Mouse (Mus musculus) lung, embryonic 14.5 days (tissue): ENCODE results near the gene Gm20388. TPM values are rescaled to one million over a fixed set of nuclear protein-coding genes. Genes with fewer than 3 reads are reported as not detected.

Experiments used
- ATAC-seq: fragments of 200-750 bp; cut with Nextera tagmentation; 2 replicates; pipeline ENCODE4 v1.8.0; 2017; ENCODE audit warnings: mild to moderate bottlenecking, moderate TSS enrichment, moderate library complexity; ENCODE audit not compliant: insufficient read depth
- DNase-seq: peaks from one replicate; pipeline ENCODE4 v3.0.0-alpha.2; 2015
- H3K27ac ChIP-seq: fragments of 300-500 bp; sonication (generic); 2 replicates; pipeline ENCODE4 v1.5.1; 2014; ENCODE audit warnings: low read depth, mild to moderate bottlenecking, moderate library complexity
- H3K27me3 ChIP-seq: fragments of 300-500 bp; sonication (generic); 2 replicates; pipeline ENCODE4 v1.6.1; 2014; ENCODE audit warnings: low read length, control low read depth; ENCODE audit not compliant: insufficient read depth
- H3K36me3 ChIP-seq: fragments of 300-500 bp; sonication (generic); 2 replicates; pipeline ENCODE4 v1.6.1; 2014; ENCODE audit warnings: control low read depth; ENCODE audit not compliant: insufficient read depth
- H3K4me1 ChIP-seq: fragments of 300-500 bp; sonication (generic); 2 replicates; pipeline ENCODE4 v1.6.1; 2014; ENCODE audit warnings: antibody characterized with exemption, control low read depth; ENCODE audit not compliant: insufficient read depth
- H3K4me2 ChIP-seq: fragments of 300-500 bp; sonication (generic); 2 replicates; pipeline ENCODE4 v1.6.1; 2014; ENCODE audit warnings: mild to moderate bottlenecking
- H3K4me3 ChIP-seq: fragments of 300-500 bp; sonication (generic); 2 replicates; pipeline ENCODE4 v1.5.1; 2014; ENCODE audit warnings: low read depth, low read length
- H3K9ac ChIP-seq: fragments of 300-500 bp; sonication (generic); 2 replicates; pipeline ENCODE4 v1.6.1; 2014
- H3K9me3 ChIP-seq: fragments of 300-500 bp; sonication (generic); 2 replicates; pipeline ENCODE4 v1.6.1; 2016; ENCODE audit warnings: low read depth, low read length, control low read depth
- CTCF ChIP-seq: IDR thresholded peaks from 2 replicates; pipeline ENCODE4 v1.5.1; 2016; ENCODE audit warnings: antibody characterized with exemption, low read depth
- WGBS: fragments of 180-500 bp; shearing (Covaris S2); extraction: QIAGEN DNeasy Blood & Tissue Kit; methylation state at CpG from one replicate; pipeline ENCODE4 v1.1.7; 2014; 5-methylcytosine and 5-hydroxymethylcytosine counted together
- polyA plus RNA-seq: library from polyadenylated mRNA; unstranded; fragments of >200 nt; fragmentation: Nextera tagmentation; extraction: Ambion mirVana; gene quantifications from 2 replicates; pipeline ENCODE4 v1.2.1, GENCODE M21; 2014

Gene Gm20388
- polyA plus RNA-seq, 1 experiment from 2014 or later: not detected

DNA sequence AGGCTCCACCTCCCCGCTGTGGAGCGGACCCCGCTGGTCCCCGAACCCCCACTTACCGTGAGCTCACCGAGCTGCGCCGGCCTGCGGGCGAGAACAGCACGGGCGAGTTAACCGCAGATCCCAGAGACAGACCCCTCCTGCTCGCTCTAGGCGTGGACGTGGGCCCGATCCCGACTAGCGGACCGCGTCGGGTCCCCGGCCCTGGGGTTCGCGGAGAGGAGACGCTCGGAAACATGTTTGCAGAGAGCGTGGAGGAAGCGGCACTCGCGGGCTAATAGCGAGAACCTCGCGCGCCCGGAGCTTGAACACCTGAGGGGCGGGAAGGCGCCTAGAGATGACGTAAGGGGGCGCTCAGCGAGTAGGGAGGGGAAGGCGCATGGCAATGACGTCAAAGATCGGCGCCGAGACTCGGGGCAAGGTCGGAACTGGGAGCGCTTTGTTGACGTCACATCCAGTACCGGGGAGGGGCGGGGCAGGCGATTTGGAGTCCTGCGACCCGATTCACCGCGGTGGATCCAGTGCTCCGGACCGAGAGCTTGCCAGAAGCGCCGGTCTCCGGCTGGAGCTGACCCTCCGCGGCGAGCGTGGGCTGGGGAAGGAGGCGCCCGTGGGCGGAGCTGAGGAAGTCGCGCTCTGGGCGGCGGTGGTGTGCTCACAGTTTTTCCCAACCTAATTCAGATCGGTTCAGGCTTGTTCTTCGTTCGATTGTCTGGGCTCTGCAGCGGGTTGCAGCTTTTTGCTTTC is 4038.5 kb downstream of the Gm20388 start, which contains the start of gene Nup133:
TSS of gene Nup133 (minus strand) at position 324 of the 744 bp plus-strand sequence.
- WGBS: under 1% methylated on average over 77 of the region's 77 CpGs
- TF ChIP-seq CTCF: peak; percentile 26; the same call in 1 of the 2 replicates
- Histone ChIP-seq H3K27me3 (no peaks in the 10 kb centered on the region), H3K4me3 (peak within 1 kb of the TSS; percentile 96), H3K4me2 (peak within 1 kb of the TSS; percentile 98), H3K4me1 (peaks cover 6% of the 10 kb centered on the region; the same call in 1 of the 2 replicates), H3K36me3 (peaks cover 36% of the 10 kb centered on the region), H3K9me3 (no peaks in the 10 kb centered on the region), H3K27ac (peak within 1 kb of the TSS; percentile 86), H3K9ac (peak within 1 kb of the TSS; percentile 91)
- ATAC-seq: peak; percentile 86
- DNase-seq: peak; percentile 100

DNA sequence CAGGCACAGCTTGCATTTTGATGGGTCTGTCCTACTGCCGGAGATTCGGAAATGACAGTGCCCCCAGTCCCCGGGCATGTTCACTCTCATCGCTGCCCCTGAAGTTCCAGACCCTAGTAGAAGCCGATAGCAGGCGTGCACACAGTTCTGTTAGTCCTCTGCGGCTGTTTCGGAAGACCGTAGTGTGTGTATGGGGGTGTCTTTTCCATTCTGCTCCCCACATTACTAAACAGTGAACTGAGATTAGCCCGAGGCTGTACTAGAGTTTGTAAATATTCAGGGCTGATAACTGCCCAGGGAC is 4039.0 kb downstream of the Gm20388 start:
- peak; percentile 24 for DNase-seq
- peak overlapping the region; percentile 98 for H3K4me2 ChIP-seq
- no peak for TF ChIP-seq CTCF
- H3K9ac ChIP-seq: peak overlapping the region; percentile 91
- H3K27me3 ChIP-seq: no peaks in the 10 kb centered on the region
- peaks cover 6% of the 10 kb centered on the region; the same call in 1 of the 2 replicates for H3K4me1 ChIP-seq
- peak overlapping the region; percentile 86 for H3K27ac ChIP-seq
- peaks cover 38% of the 10 kb centered on the region for H3K36me3 ChIP-seq
- no peak; the same call in 1 of the 2 replicates for ATAC-seq
- H3K4me3 ChIP-seq: peak overlapping the region; percentile 96
- no peaks in the 10 kb centered on the region for H3K9me3 ChIP-seq
- WGBS: 2% methylated on average over 10 of the region's 10 CpGs

DNA sequence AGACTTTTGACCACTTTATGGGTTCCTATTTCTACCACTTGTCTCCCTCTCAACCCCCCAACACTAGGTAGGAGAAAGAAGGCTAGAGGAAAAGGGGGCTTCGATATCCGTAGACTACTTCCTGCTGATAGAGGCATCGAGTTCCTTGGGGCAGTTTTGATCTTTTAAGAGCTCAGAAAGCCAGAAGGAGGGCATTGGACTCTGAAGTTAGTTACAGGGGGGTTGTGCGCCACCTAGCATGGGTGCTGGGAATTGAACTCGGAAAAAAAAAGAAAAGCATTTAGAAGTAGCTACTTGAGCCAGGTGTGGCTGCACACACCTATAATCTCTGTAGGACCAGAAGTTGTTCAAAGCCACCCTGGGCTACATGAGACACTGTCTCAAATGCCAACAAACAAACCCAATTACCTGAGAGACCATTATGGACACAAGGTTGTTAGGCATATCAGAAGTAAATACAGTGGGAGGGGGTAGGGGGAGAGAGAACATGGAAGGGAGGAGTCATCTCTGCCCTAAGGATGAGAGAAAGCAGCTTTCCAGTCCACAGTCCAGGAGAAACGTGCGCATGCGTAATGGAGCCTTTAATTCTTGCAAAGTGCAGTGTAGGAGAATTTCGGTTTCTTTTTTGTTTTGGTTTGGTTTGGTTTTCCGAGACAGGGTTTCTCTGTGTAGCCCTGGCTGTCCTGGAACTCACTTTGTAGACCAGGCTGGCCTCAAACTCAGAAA is 4039.6 kb downstream of the Gm20388 start:
- WGBS: 29% methylated on average over 10 of the region's 10 CpGs
- peak overlapping the region; percentile 98 for H3K4me2 ChIP-seq
- H3K27me3 ChIP-seq: no peaks in the 10 kb centered on the region
- DNase-seq (peak; percentile 86), ATAC-seq (peak; percentile 25; the same call in 1 of the 2 replicates)
- peak overlapping the region; percentile 91 for H3K9ac ChIP-seq
- H3K4me1 ChIP-seq: peaks cover 6% of the 10 kb centered on the region; the same call in 1 of the 2 replicates
- TF ChIP-seq CTCF: peak; percentile 72
- peak overlapping the region; percentile 86; the same call in 1 of the 2 replicates for H3K27ac ChIP-seq
- peak overlapping the region; percentile 96 for H3K4me3 ChIP-seq
- H3K36me3 ChIP-seq: peaks cover 36% of the 10 kb centered on the region
- no peaks in the 10 kb centered on the region for H3K9me3 ChIP-seq

DNA sequence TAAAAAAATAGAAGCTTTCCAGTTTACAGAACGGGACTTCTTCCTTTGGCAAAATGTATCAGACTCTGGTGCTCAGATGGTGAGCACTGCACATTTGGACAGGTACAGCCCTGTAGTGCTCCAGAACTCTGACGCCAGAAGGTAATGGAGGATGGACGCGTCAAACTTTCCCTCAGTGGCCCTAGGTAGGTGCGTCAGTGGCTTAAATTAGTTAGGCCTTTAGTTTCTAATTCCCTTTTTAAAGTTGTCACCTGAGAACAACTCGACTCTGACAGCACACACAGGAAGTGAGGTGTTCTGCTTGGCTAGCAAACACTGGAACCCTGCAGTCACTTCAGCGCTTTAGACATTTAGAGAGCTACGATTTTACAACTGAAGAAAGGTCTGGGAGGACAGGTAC is 4043.0 kb downstream of the Gm20388 start:
- no peak for ATAC-seq
- Histone ChIP-seq H3K36me3 (peaks cover 28% of the 10 kb centered on the region; the same call in 1 of the 2 replicates), H3K4me3 (no peak overlapping the region), H3K4me2 (no peak overlapping the region), H3K4me1 (no peaks in the 10 kb centered on the region; the same call in 1 of the 2 replicates), H3K27ac (no peak overlapping the region), H3K9ac (no peak overlapping the region), H3K27me3 (no peaks in the 10 kb centered on the region), H3K9me3 (no peaks in the 10 kb centered on the region)
- WGBS: 82% methylated on average over 8 of the region's 8 CpGs
- no peak for TF ChIP-seq CTCF
- no peak for DNase-seq

DNA sequence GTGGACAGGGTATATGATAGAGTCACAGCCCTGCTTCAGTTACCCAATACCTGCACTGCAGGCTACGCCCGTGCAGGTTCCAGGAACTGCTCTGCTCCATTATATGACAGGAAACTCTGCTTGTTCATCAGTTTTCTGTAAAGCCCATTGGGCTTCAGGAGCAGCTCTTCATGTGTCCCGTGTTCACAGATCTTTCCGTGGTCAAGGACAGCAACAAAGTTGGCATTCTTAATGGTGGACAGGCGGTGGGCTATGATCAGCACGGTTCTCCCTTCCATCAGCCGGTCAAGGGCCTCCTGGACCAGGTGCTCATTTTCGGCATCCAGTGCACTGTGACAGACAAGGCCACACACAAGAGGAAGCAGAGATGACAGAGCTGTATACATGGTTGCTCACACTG is 4043.6 kb downstream of the Gm20388 start:
- Histone ChIP-seq H3K27me3 (no peaks in the 10 kb centered on the region), H3K4me1 (no peaks in the 10 kb centered on the region), H3K36me3 (peaks cover 29% of the 10 kb centered on the region; the same call in 1 of the 2 replicates), H3K27ac (no peak overlapping the region), H3K4me3 (no peak overlapping the region), H3K9me3 (no peaks in the 10 kb centered on the region), H3K4me2 (no peak overlapping the region), H3K9ac (no peak overlapping the region)
- no peak for TF ChIP-seq CTCF
- WGBS: 91% methylated on average over 8 of the region's 8 CpGs
- ATAC-seq (no peak), DNase-seq (no peak)

DNA sequence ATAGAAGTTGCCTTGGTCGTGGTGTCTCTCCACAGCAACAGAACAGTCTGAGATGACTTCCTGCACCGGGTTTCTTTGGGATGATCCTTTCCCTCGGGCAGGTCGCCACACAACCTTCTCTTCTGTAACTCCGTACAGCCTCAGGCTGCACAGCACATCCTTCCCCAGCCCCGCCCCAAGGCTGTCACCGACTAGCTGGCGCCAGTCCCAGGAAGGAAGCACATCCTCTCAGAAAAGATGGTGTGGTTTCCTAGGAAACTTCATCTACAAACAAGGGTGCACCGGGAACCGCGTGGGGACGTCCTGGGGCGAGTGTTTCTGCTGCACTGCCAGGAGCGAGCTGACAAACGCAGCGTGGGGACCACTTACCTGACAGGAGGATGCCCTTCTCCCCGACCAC is 4047.5 kb downstream of the Gm20388 start:
- H3K4me3 ChIP-seq: no peak overlapping the region
- no peak overlapping the region for H3K9ac ChIP-seq
- 71% methylated on average over 17 of the region's 17 CpGs for WGBS
- peaks cover 35% of the 10 kb centered on the region; the same call in 1 of the 2 replicates for H3K36me3 ChIP-seq
- no peak overlapping the region for H3K27ac ChIP-seq
- TF ChIP-seq CTCF: no peak
- H3K9me3 ChIP-seq: no peaks in the 10 kb centered on the region
- ATAC-seq: no peak
- H3K4me1 ChIP-seq: no peaks in the 10 kb centered on the region
- DNase-seq: no peak
- H3K27me3 ChIP-seq: no peaks in the 10 kb centered on the region
- no peak overlapping the region for H3K4me2 ChIP-seq

DNA sequence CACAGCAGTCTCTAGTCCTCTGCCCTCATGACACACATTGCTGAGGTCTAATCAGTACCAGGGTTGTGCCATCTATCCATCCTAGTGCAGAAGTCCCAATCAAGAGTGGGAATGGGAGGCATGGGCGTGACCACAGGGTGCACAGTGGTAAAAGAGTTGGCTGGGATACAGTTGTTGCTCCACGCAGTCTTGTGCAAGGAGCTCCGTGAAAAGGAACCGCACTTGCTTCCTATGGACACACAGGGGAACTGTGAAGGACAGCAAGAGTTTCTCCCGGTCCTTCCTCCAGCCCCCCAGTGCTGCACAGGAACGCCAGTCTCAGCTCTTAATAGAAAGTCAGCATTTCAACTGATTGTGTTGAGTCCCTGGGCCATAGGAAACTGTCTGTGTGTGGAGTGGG is 4048.8 kb downstream of the Gm20388 start:
- H3K9me3 ChIP-seq: no peaks in the 10 kb centered on the region
- peaks cover 35% of the 10 kb centered on the region; the same call in 1 of the 2 replicates for H3K36me3 ChIP-seq
- no peak for DNase-seq
- no peaks in the 10 kb centered on the region for H3K4me1 ChIP-seq
- no peak overlapping the region for H3K4me3 ChIP-seq
- no peak overlapping the region for H3K4me2 ChIP-seq
- H3K27me3 ChIP-seq: no peaks in the 10 kb centered on the region
- no peak for TF ChIP-seq CTCF
- 88% methylated on average over 6 of the region's 6 CpGs for WGBS
- no peak for ATAC-seq
- H3K9ac ChIP-seq: no peak overlapping the region
- H3K27ac ChIP-seq: no peak overlapping the region
